Mouse (Mus musculus) 3134 (cell line): Measurements from ENCODE around the gene Rnft2.

Experiments used
- DNase-seq: peaks from one replicate; pipeline ENCODE4 v3.0.0-alpha.2; 2011; ENCODE audit warnings: low spot score; ENCODE audit not compliant: insufficient read length; ENCODE audit errors: extremely low read depth

Gene Rnft2

GRCm38 (mm10) chr5:118253551-118253950 lies 8.6 kb upstream of the Rnft2 start:
- DNase-seq = no peak

- DNase-seq = no peak
Observed at GRCm38 (mm10) chr5:118250987-118251386, 6.1 kb upstream of the Rnft2 start.

- no peak for DNase-seq
Observed at GRCm38 (mm10) chr5:118247378-118247777, 2.5 kb upstream of the Rnft2 start.

GRCm38 (mm10) chr5:118245606-118246308 lies 841 bp upstream of the Rnft2 start:
- peak; percentile 43 for DNase-seq

- no peak for DNase-seq
Observed at GRCm38 (mm10) chr5:118239671-118240070, 5.2 kb downstream of the Rnft2 start.

GRCm38 (mm10) chr5:118236891-118237290 lies 8.0 kb downstream of the Rnft2 start:
- DNase-seq = no peak

GRCm38 (mm10) chr5:118230071-118230611 lies 14.8 kb downstream of the Rnft2 start:
- DNase-seq = no peak

GRCm38 (mm10) chr5:118223142-118223757 lies 21.7 kb downstream of the Rnft2 start:
- no peak for DNase-seq

GRCm38 (mm10) chr5:118217410-118217809 lies 27.5 kb downstream of the Rnft2 start:
- DNase-seq = no peak

GRCm38 (mm10) chr5:118214418-118215154 lies 30.3 kb downstream of the Rnft2 start:
- peak; percentile 86 for DNase-seq

- DNase-seq = no peak
Observed at GRCm38 (mm10) chr5:118214012-118214411, 30.9 kb downstream of the Rnft2 start.

GRCm38 (mm10) chr5:118205852-118206251 lies 39.1 kb downstream of the Rnft2 start:
- no peak for DNase-seq

- DNase-seq = no peak
Observed at GRCm38 (mm10) chr5:118204675-118205440, 40.1 kb downstream of the Rnft2 start.

- no peak for DNase-seq
Observed at GRCm38 (mm10) chr5:118199670-118200069, 45.2 kb downstream of the Rnft2 start.

- DNase-seq = no peak
Observed at GRCm38 (mm10) chr5:118197421-118197820, 47.5 kb downstream of the Rnft2 start.

GRCm38 (mm10) chr5:118192221-118192620 lies 52.7 kb downstream of the Rnft2 start:
- DNase-seq = no peak

GRCm38 (mm10) chr5:118190491-118190890 lies 54.4 kb downstream of the Rnft2 start:
- DNase-seq = no peak

GRCm38 (mm10) chr5:118188356-118188755 lies 56.6 kb downstream of the Rnft2 start:
- DNase-seq = no peak

- DNase-seq = no peak
Observed at GRCm38 (mm10) chr5:118186903-118187633, 57.8 kb downstream of the Rnft2 start.

- DNase-seq = no peak
Observed at GRCm38 (mm10) chr5:118177640-118178039, 67.3 kb downstream of the Rnft2 start.
